Mouse (Mus musculus) stomach, embryonic 16.5 days (tissue): ENCODE measurements at regions not wholly inside any gene's neighbourhood (a gene's known extent, or its start where the extent isn't known, plus 50 kb on each side); places are given as distances from the start of the nearest gene placed in this dataset.

ENCODE experiments used
- ATAC-seq: fragments of 200-750 bp; cut with Nextera tagmentation; 2 replicates; pipeline ENCODE4 v1.8.0; 2017; ENCODE audit warnings: moderate number of reproducible peaks, moderate TSS enrichment; ENCODE audit not compliant: insufficient read depth, low FRiP score
- H3K27ac ChIP-seq: fragments of 300-500 bp; sonication (generic); 2 replicates; pipeline ENCODE4 v1.5.1; 2014; ENCODE audit warnings: low read length
- H3K27me3 ChIP-seq: fragments of 300-500 bp; sonication (generic); 2 replicates; pipeline ENCODE4 v1.6.1; 2014; ENCODE audit warnings: low read length, control low read depth, mixed read lengths; ENCODE audit not compliant: control insufficient read depth, insufficient read depth
- H3K36me3 ChIP-seq: fragments of 300-500 bp; sonication (generic); 2 replicates; pipeline ENCODE4 v1.6.1; 2014; ENCODE audit warnings: low read length; ENCODE audit not compliant: control insufficient read depth, insufficient read depth
- H3K4me1 ChIP-seq: fragments of 300-500 bp; sonication (generic); 2 replicates; pipeline ENCODE4 v1.6.1; 2014; ENCODE audit warnings: low read length, control low read depth, mixed read lengths; ENCODE audit not compliant: control insufficient read depth, insufficient read depth
- H3K4me2 ChIP-seq: fragments of 300-500 bp; sonication (generic); 2 replicates; pipeline ENCODE4 v1.6.1; 2014; ENCODE audit warnings: low read depth, low read length, mixed read lengths
- H3K4me3 ChIP-seq: fragments of 300-500 bp; sonication (generic); replicated peaks from 2 replicates; pipeline ENCODE4 v1.5.1; 2014; ENCODE audit warnings: mild to moderate bottlenecking, low read length
- H3K9ac ChIP-seq: fragments of 300-500 bp; sonication (generic); 2 replicates; pipeline ENCODE4 v1.6.1; 2014; ENCODE audit warnings: low read length
- H3K9me3 ChIP-seq: fragments of 300-500 bp; sonication (generic); replicated peaks from 2 replicates; pipeline ENCODE4 v1.6.1; 2016; ENCODE audit warnings: low read length, control low read depth; ENCODE audit not compliant: control insufficient read depth
- WGBS: fragments of 180-500 bp; shearing (Covaris S2); extraction: QIAGEN DNeasy Blood & Tissue Kit; methylation state at CpG from one replicate; pipeline ENCODE4 v1.1.7; 2014; 5-methylcytosine and 5-hydroxymethylcytosine counted together

GRCm38 (mm10) chr5:119559696-119560095 lies 110.8 kb upstream of the Tbx3 start:
- Histone ChIP-seq H3K27me3 (peaks cover 6% of the 10 kb centered on the region), H3K9me3 (no peaks in the 10 kb centered on the region), H3K9ac (no peak overlapping the region), H3K4me1 (0 out of 2 replicates have a peak, but pooled peaks cover 7% of the 10 kb centered on the region), H3K4me2 (no peak overlapping the region), H3K4me3 (no peak overlapping the region), H3K27ac (no peak overlapping the region), H3K36me3 (no peaks in the 10 kb centered on the region)
- WGBS: 94% methylated on average over 11 of the region's 11 CpGs
- no peak for ATAC-seq

GRCm38 (mm10) chr5:119560392-119560791 lies 110.1 kb upstream of the Tbx3 start:
- no peak for ATAC-seq
- H3K9me3 ChIP-seq: no peaks in the 10 kb centered on the region
- no peak overlapping the region for H3K27ac ChIP-seq
- no peak overlapping the region for H3K4me3 ChIP-seq
- WGBS: 94% methylated on average over 5 of the region's 5 CpGs
- H3K27me3 ChIP-seq: peaks cover 6% of the 10 kb centered on the region
- 0 out of 2 replicates have a peak, but pooled peaks cover 7% of the 10 kb centered on the region for H3K4me1 ChIP-seq
- H3K9ac ChIP-seq: no peak overlapping the region
- H3K36me3 ChIP-seq: no peaks in the 10 kb centered on the region
- H3K4me2 ChIP-seq: no peak overlapping the region

- WGBS: 90% methylated on average over 7 of the region's 7 CpGs
- Histone ChIP-seq H3K4me1 (0 out of 2 replicates have a peak, but pooled peaks cover 7% of the 10 kb centered on the region), H3K4me3 (no peak overlapping the region), H3K36me3 (no peaks in the 10 kb centered on the region), H3K9me3 (no peaks in the 10 kb centered on the region), H3K9ac (no peak overlapping the region), H3K27me3 (peaks cover 6% of the 10 kb centered on the region), H3K4me2 (no peak overlapping the region), H3K27ac (no peak overlapping the region)
- ATAC-seq: no peak
Measured at GRCm38 (mm10) chr5:119561531-119561930, 108.9 kb upstream of the Tbx3 start.

- H3K9ac ChIP-seq: peak overlapping the region; percentile 39; the same call in 1 of the 2 replicates
- 0 out of 2 replicates have a peak, but pooled peaks cover 7% of the 10 kb centered on the region for H3K4me1 ChIP-seq
- no peak for ATAC-seq
Measured at GRCm38 (mm10) chr5:119563510-119564351, 106.7 kb upstream of the Tbx3 start.

GRCm38 (mm10) chr5:119567639-119568038 lies 102.8 kb upstream of the Tbx3 start:
- no peak for ATAC-seq
- H3K27ac ChIP-seq: no peak overlapping the region
- H3K4me2 ChIP-seq: no peak overlapping the region
- peaks cover 6% of the 10 kb centered on the region for H3K27me3 ChIP-seq
- no peaks in the 10 kb centered on the region for H3K36me3 ChIP-seq
- 75% methylated on average over 11 of the region's 11 CpGs for WGBS
- H3K9ac ChIP-seq: no peak overlapping the region
- peaks cover 10% of the 10 kb centered on the region; the same call in 1 of the 2 replicates for H3K4me1 ChIP-seq
- no peak overlapping the region for H3K4me3 ChIP-seq
- H3K9me3 ChIP-seq: no peaks in the 10 kb centered on the region; the same call in 1 of the 2 replicates

More at GRCm38 (mm10) chr5:119563510-119564351, 106.7 kb upstream of the Tbx3 start:
- WGBS: 17% methylated on average over 33 of the region's 33 CpGs
- Histone ChIP-seq H3K9me3 (no peaks in the 10 kb centered on the region), H3K4me3 (no peak overlapping the region; the same call in 1 of the 2 replicates), H3K36me3 (no peaks in the 10 kb centered on the region), H3K4me2 (peak overlapping the region; percentile 35), H3K27me3 (peaks cover 6% of the 10 kb centered on the region), H3K27ac (no peak overlapping the region)

GRCm38 (mm10) chr5:119570054-119570453 lies 100.4 kb upstream of the Tbx3 start:
- ATAC-seq: no peak
- H3K27ac ChIP-seq: no peak overlapping the region

GRCm38 (mm10) chr5:119571644-119572043 lies 98.8 kb upstream of the Tbx3 start:
- Histone ChIP-seq H3K27ac (no peak overlapping the region), H3K4me1 (peaks cover 2% of the 10 kb centered on the region; the same call in 1 of the 2 replicates), H3K9ac (no peak overlapping the region), H3K36me3 (no peaks in the 10 kb centered on the region), H3K27me3 (no peaks in the 10 kb centered on the region), H3K4me2 (no peak overlapping the region), H3K4me3 (no peak overlapping the region), H3K9me3 (peaks cover 8% of the 10 kb centered on the region)
- ATAC-seq: no peak
- 92% methylated on average over 3 of the region's 3 CpGs for WGBS

More at GRCm38 (mm10) chr5:119570054-119570453, 100.4 kb upstream of the Tbx3 start:
- Histone ChIP-seq H3K27me3 (no peaks in the 10 kb centered on the region), H3K4me1 (peaks cover 2% of the 10 kb centered on the region; the same call in 1 of the 2 replicates), H3K9ac (no peak overlapping the region), H3K4me3 (no peak overlapping the region), H3K4me2 (no peak overlapping the region), H3K36me3 (no peaks in the 10 kb centered on the region), H3K9me3 (peaks cover 8% of the 10 kb centered on the region)
- 25% methylated on average over 8 of the region's 8 CpGs for WGBS

- H3K27me3 ChIP-seq: no peaks in the 10 kb centered on the region
- no peak overlapping the region for H3K9ac ChIP-seq
- no peak overlapping the region for H3K27ac ChIP-seq
- H3K4me2 ChIP-seq: no peak overlapping the region
- H3K4me3 ChIP-seq: no peak overlapping the region
- 15% methylated on average over 14 of the region's 14 CpGs for WGBS
- ATAC-seq: no peak
- H3K9me3 ChIP-seq: peaks cover 8% of the 10 kb centered on the region
- H3K4me1 ChIP-seq: peaks cover 2% of the 10 kb centered on the region; the same call in 1 of the 2 replicates
- H3K36me3 ChIP-seq: no peaks in the 10 kb centered on the region
Measured at GRCm38 (mm10) chr5:119575124-119575523, 95.3 kb upstream of the Tbx3 start.

GRCm38 (mm10) chr5:119579288-119579687 lies 91.2 kb upstream of the Tbx3 start:
- Histone ChIP-seq H3K27ac (no peak overlapping the region), H3K9me3 (no peaks in the 10 kb centered on the region), H3K27me3 (no peaks in the 10 kb centered on the region), H3K4me2 (no peak overlapping the region), H3K36me3 (no peaks in the 10 kb centered on the region), H3K4me3 (no peak overlapping the region), H3K4me1 (no peaks in the 10 kb centered on the region), H3K9ac (no peak overlapping the region)
- no peak for ATAC-seq
- WGBS: 90% methylated on average over 2 of the region's 2 CpGs
